Mouse (Mus musculus) heart, embryonic 11.5 days (tissue): Measurements from ENCODE around the gene Dgki. TPM values are rescaled to one million over a fixed set of nuclear protein-coding genes. Genes with fewer than 3 reads are reported as not detected.

Experiments used
- ATAC-seq: fragments of 200-750 bp; cut with Nextera tagmentation; replicated peaks from 2 replicates; pipeline ENCODE4 v1.8.0; 2017; ENCODE audit warnings: moderate library complexity; ENCODE audit not compliant: insufficient number of reproducible peaks, low FRiP score, low TSS enrichment
- H3K27ac ChIP-seq: fragments of 300-500 bp; sonication (generic); 2 replicates; pipeline ENCODE4 v1.5.1; 2014; ENCODE audit warnings: mild to moderate bottlenecking, low read depth, low read length
- H3K27me3 ChIP-seq: fragments of 300-500 bp; sonication (generic); 2 replicates; pipeline ENCODE4 v1.6.1; 2014; ENCODE audit warnings: mild to moderate bottlenecking, low read length, mixed read lengths; ENCODE audit not compliant: control insufficient read depth, insufficient read depth
- H3K36me3 ChIP-seq: fragments of 300-500 bp; sonication (generic); 2 replicates; pipeline ENCODE4 v1.6.1; 2014; ENCODE audit warnings: mild to moderate bottlenecking, low read length, moderate library complexity, mixed read lengths; ENCODE audit not compliant: control insufficient read depth, insufficient read depth
- H3K4me1 ChIP-seq: fragments of 300-500 bp; sonication (generic); 2 replicates; pipeline ENCODE4 v1.6.1; 2014; ENCODE audit warnings: low read length; ENCODE audit not compliant: control insufficient read depth, insufficient read depth
- H3K4me2 ChIP-seq: fragments of 300-500 bp; sonication (generic); 2 replicates; pipeline ENCODE4 v1.6.1; 2014; ENCODE audit warnings: mild to moderate bottlenecking, moderate library complexity
- H3K4me3 ChIP-seq: fragments of 300-500 bp; sonication (generic); 2 replicates; pipeline ENCODE4 v1.5.1; 2014; ENCODE audit warnings: low read depth, low read length
- H3K9ac ChIP-seq: fragments of 300-500 bp; sonication (generic); 2 replicates; pipeline ENCODE4 v1.6.1; 2014; ENCODE audit warnings: mild to moderate bottlenecking, low read depth, low read length, moderate library complexity
- H3K9me3 ChIP-seq: fragments of 300-500 bp; sonication (generic); replicated peaks from 2 replicates; pipeline ENCODE4 v1.6.1; 2016; ENCODE audit warnings: low read length; ENCODE audit not compliant: control insufficient read depth
- WGBS: fragments of 180-500 bp; shearing (Covaris S2); extraction: QIAGEN DNeasy Blood & Tissue Kit; methylation state at CpG from one replicate; pipeline ENCODE4 v1.1.7; 2014; ENCODE audit not compliant: insufficient replicate concordance; 5-methylcytosine and 5-hydroxymethylcytosine counted together
- polyA plus RNA-seq: library from polyadenylated mRNA; unstranded; fragments of >200 nt; fragmentation: Nextera tagmentation; extraction: Ambion mirVana; gene quantifications from 2 replicates; pipeline ENCODE4 v1.2.1, GENCODE M21; 2014

The Dgki gene
- polyA plus RNA-seq, 1 experiment from 2014 or later: 1.0 TPM

GRCm38 (mm10) chr6:36899872-36900271, 400.1 kb downstream of the Dgki start:
- Histone ChIP-seq H3K4me3 (no peak overlapping the region), H3K36me3 (no peaks in the 10 kb centered on the region), H3K27me3 (no peaks in the 10 kb centered on the region), H3K4me2 (no peak overlapping the region), H3K9me3 (no peaks in the 10 kb centered on the region), H3K9ac (no peak overlapping the region), H3K27ac (no peak overlapping the region), H3K4me1 (peaks cover 10% of the 10 kb centered on the region; the same call in 1 of the 2 replicates)
- WGBS: 76% methylated on average over 4 of the region's 4 CpGs
- ATAC-seq: no peak

GRCm38 (mm10) chr6:36898412-36898811, 401.6 kb downstream of the Dgki start:
- Histone ChIP-seq H3K4me2 (no peak overlapping the region), H3K36me3 (no peaks in the 10 kb centered on the region), H3K9ac (no peak overlapping the region), H3K27ac (peak overlapping the region; percentile 32; the same call in 1 of the 2 replicates), H3K4me3 (no peak overlapping the region), H3K9me3 (no peaks in the 10 kb centered on the region), H3K4me1 (0 out of 2 replicates have a peak, but pooled peaks cover 6% of the 10 kb centered on the region), H3K27me3 (no peaks in the 10 kb centered on the region)
- 44% methylated on average over 6 of the region's 6 CpGs for WGBS
- ATAC-seq: no peak

- no peak overlapping the region for H3K4me2 ChIP-seq
- no peak overlapping the region for H3K4me3 ChIP-seq
- no peaks in the 10 kb centered on the region for H3K36me3 ChIP-seq
- ATAC-seq: no peak
- H3K4me1 ChIP-seq: 0 out of 2 replicates have a peak, but pooled peaks cover 6% of the 10 kb centered on the region
- WGBS: 39% methylated on average over 3 of the region's 3 CpGs
- H3K9ac ChIP-seq: no peak overlapping the region
- H3K27me3 ChIP-seq: no peaks in the 10 kb centered on the region
- no peaks in the 10 kb centered on the region for H3K9me3 ChIP-seq
- 0 out of 2 replicates have a peak overlapping the region, but pooled peaks have one; percentile 22 for H3K27ac ChIP-seq
Measured at GRCm38 (mm10) chr6:36897616-36898149, 402.3 kb downstream of the Dgki start.

- H3K9me3 ChIP-seq: no peaks in the 10 kb centered on the region
- peak overlapping the region; percentile 70; the same call in 1 of the 2 replicates for H3K27ac ChIP-seq
- H3K4me2 ChIP-seq: no peak overlapping the region
- H3K27me3 ChIP-seq: no peaks in the 10 kb centered on the region
- 0 out of 2 replicates have a peak, but pooled peaks cover 6% of the 10 kb centered on the region for H3K4me1 ChIP-seq
- ATAC-seq: peak; percentile 52; the same call in 1 of the 2 replicates
- H3K9ac ChIP-seq: no peak overlapping the region
- no peaks in the 10 kb centered on the region for H3K36me3 ChIP-seq
- H3K4me3 ChIP-seq: no peak overlapping the region
- 29% methylated on average over 2 of the region's 2 CpGs for WGBS
Measured at GRCm38 (mm10) chr6:36896656-36897055, 403.3 kb downstream of the Dgki start.

GRCm38 (mm10) chr6:36891820-36892219, 408.2 kb downstream of the Dgki start:
- WGBS: 68% methylated on average over 5 of the region's 5 CpGs
- H3K27ac ChIP-seq: no peak overlapping the region

GRCm38 (mm10) chr6:36890776-36891175, 409.2 kb downstream of the Dgki start:
- Histone ChIP-seq H3K9ac (no peak overlapping the region), H3K4me1 (no peaks in the 10 kb centered on the region), H3K9me3 (no peaks in the 10 kb centered on the region), H3K27ac (no peak overlapping the region; the same call in 1 of the 2 replicates), H3K4me2 (no peak overlapping the region), H3K27me3 (no peaks in the 10 kb centered on the region), H3K36me3 (no peaks in the 10 kb centered on the region), H3K4me3 (no peak overlapping the region)
- ATAC-seq: no peak
- WGBS: 59% methylated on average over 2 of the region's 2 CpGs

More at GRCm38 (mm10) chr6:36891820-36892219, 408.2 kb downstream of the Dgki start:
- ATAC-seq: no peak
- Histone ChIP-seq H3K4me3 (no peak overlapping the region), H3K9me3 (no peaks in the 10 kb centered on the region), H3K9ac (no peak overlapping the region), H3K27me3 (no peaks in the 10 kb centered on the region), H3K4me2 (no peak overlapping the region), H3K4me1 (0 out of 2 replicates have a peak, but pooled peaks cover 4% of the 10 kb centered on the region), H3K36me3 (no peaks in the 10 kb centered on the region)

GRCm38 (mm10) chr6:36890296-36890695, 409.7 kb downstream of the Dgki start:
- Histone ChIP-seq H3K4me2 (no peak overlapping the region), H3K27ac (0 out of 2 replicates have a peak overlapping the region, but pooled peaks have one; percentile 5)
- 16% methylated on average over 5 of the region's 5 CpGs for WGBS

GRCm38 (mm10) chr6:36881309-36881708, 418.7 kb downstream of the Dgki start:
- Histone ChIP-seq H3K27me3 (no peaks in the 10 kb centered on the region), H3K27ac (no peak overlapping the region), H3K9ac (no peak overlapping the region), H3K4me3 (no peak overlapping the region), H3K4me1 (0 out of 2 replicates have a peak, but pooled peaks cover 2% of the 10 kb centered on the region), H3K9me3 (no peaks in the 10 kb centered on the region), H3K4me2 (no peak overlapping the region), H3K36me3 (no peaks in the 10 kb centered on the region)
- 72% methylated on average over 4 of the region's 4 CpGs for WGBS
- ATAC-seq: no peak

More at GRCm38 (mm10) chr6:36890296-36890695, 409.7 kb downstream of the Dgki start:
- Histone ChIP-seq H3K9me3 (no peaks in the 10 kb centered on the region), H3K9ac (no peak overlapping the region), H3K4me1 (no peaks in the 10 kb centered on the region), H3K27me3 (no peaks in the 10 kb centered on the region), H3K4me3 (no peak overlapping the region), H3K36me3 (no peaks in the 10 kb centered on the region)
- no peak for ATAC-seq
